In genomic region chr9:100457971-100458681, GRCm38 (mm10) we compare ENCODE assay signal across 19 mouse cellular contexts. TPM values are rescaled to one million over a fixed set of nuclear protein-coding genes. Genes with fewer than 3 reads are reported as not detected.
DNase-seq lines count a peak whose midpoint lies in the region; ATAC-seq and TF ChIP-seq lines count a peak whose summit lies in the region.
"Had no signal": no experiment of that assay in that cellular context is flagged by ENCODE, and none has a peak within 500 bp of the region (broad histone marks: within the 10 kb centered on the region; RNA-seq: fewer than 3 reads in every experiment).

No protein-coding gene starts in this region.

- 54% methylated on average over 17 of the region's 17 CpGs for WGBS in heart, embryonic 14.5 days
- 66% methylated on average over 17 of the region's 17 CpGs for WGBS in heart, embryonic 12.5 days
- WGBS in thymus, adult 2 months = 7% methylated on average over 17 of the region's 17 CpGs
- WGBS in forebrain, embryonic 12.5 days = 90% methylated on average over 17 of the region's 17 CpGs

- TF ChIP-seq POLR2A in thymus, adult 2 months (IDR thresholded peaks at IDR 0.05; ENCODE audit: control insufficient read depth, extremely low read depth, insufficient read depth, low read length, poor library complexity) = no peak

- H3K27ac ChIP-seq in heart, embryonic 14.5 days (replicated peaks in 1 of 2; ENCODE audit: control insufficient read depth in 1 of 2, insufficient read depth in 1 of 2, low read depth in 2 of 2, low read length in 2 of 2) = no peak overlapping the region
- no peak overlapping the region for H3K27ac ChIP-seq in heart, embryonic 12.5 days (ENCODE audit: poor library complexity, severe bottlenecking)
- peak overlapping the region; percentile 63 for H3K27ac ChIP-seq in thymus, adult 2 months (ENCODE audit: control insufficient read depth, insufficient read depth, low read length)
- H3K27ac ChIP-seq in forebrain, embryonic 12.5 days = no peak overlapping the region
- H3K27ac ChIP-seq: forebrain, embryonic 13.5 days; macrophage; stomach, embryonic 15.5 days had no signal

- no peak overlapping the region for H3K4me3 ChIP-seq in heart, embryonic 14.5 days (ENCODE audit: control insufficient read depth in 1 of 2, insufficient read depth in 1 of 2, low read depth in 1 of 2, low read length in 2 of 2)
- H3K4me3 ChIP-seq in heart, embryonic 12.5 days = no peak overlapping the region
- no peak overlapping the region for H3K4me3 ChIP-seq in thymus, adult 2 months (ENCODE audit: control insufficient read depth, insufficient read depth, low read length)
- no peak overlapping the region for H3K4me3 ChIP-seq in forebrain, embryonic 12.5 days (replicated peaks)
- H3K4me3 ChIP-seq: forebrain, embryonic 13.5 days; myocyte; stomach, embryonic 15.5 days had no signal

- ATAC-seq in heart, embryonic 14.5 days (ENCODE audit: insufficient number of reproducible peaks, insufficient read depth, low FRiP score, low read depth) = 0 out of 2 replicates have a peak, but pooled peaks have one; percentile 19
- ATAC-seq in heart, embryonic 12.5 days (ENCODE audit: insufficient number of reproducible peaks, low FRiP score) = no peak
- peak; percentile 59 to 77 for ATAC-seq in hematopoietic stem cell, adult 5-6 weeks (replicated peaks in 1 of 2; ENCODE audit: insufficient read depth in 1 of 2, low FRiP score in 2 of 2, low TSS enrichment in 1 of 2, low read depth in 1 of 2, poor library complexity in 2 of 2, severe bottlenecking in 2 of 2)
- ATAC-seq in frontal cortex, adult (ENCODE audit: low TSS enrichment) = no peak
- ATAC-seq in forebrain, embryonic 12.5 days (ENCODE audit: low FRiP score) = no peak
- ATAC-seq: forebrain, embryonic 13.5 days had no signal

- no peaks in the 10 kb centered on the region for H3K9me3 ChIP-seq in heart, embryonic 14.5 days (ENCODE audit: control insufficient read depth, low read length)
- H3K9me3 ChIP-seq in heart, embryonic 12.5 days (replicated peaks) = no peaks in the 10 kb centered on the region
- no peaks in the 10 kb centered on the region for H3K9me3 ChIP-seq in forebrain, embryonic 12.5 days
- H3K9me3 ChIP-seq: forebrain, embryonic 13.5 days; stomach, embryonic 15.5 days had no signal

- no peaks in the 10 kb centered on the region for H3K27me3 ChIP-seq in heart, embryonic 14.5 days (ENCODE audit: control insufficient read depth, insufficient read depth, low read length)
- H3K27me3 ChIP-seq in heart, embryonic 12.5 days (replicated peaks) = no peaks in the 10 kb centered on the region
- no peaks in the 10 kb centered on the region for H3K27me3 ChIP-seq in thymus, adult 2 months (ENCODE audit: control insufficient read depth, insufficient read depth, low read length)
- H3K27me3 ChIP-seq in forebrain, embryonic 12.5 days = 0 out of 2 replicates have a peak, but pooled peaks cover 6% of the 10 kb centered on the region
- H3K27me3 ChIP-seq: forebrain, embryonic 13.5 days; stomach, embryonic 15.5 days had no signal

- H3K36me3 ChIP-seq in heart, embryonic 14.5 days (ENCODE audit: control insufficient read depth, insufficient read depth, low read length) = no peaks in the 10 kb centered on the region
- H3K36me3 ChIP-seq in heart, embryonic 12.5 days = peaks cover 14% of the 10 kb centered on the region
- H3K36me3 ChIP-seq in thymus, adult 2 months (ENCODE audit: control insufficient read depth, insufficient read depth, low read length) = no peaks in the 10 kb centered on the region
- peaks cover 6% of the 10 kb centered on the region; the same call in 1 of the 2 replicates for H3K36me3 ChIP-seq in forebrain, embryonic 12.5 days (replicated peaks)
- H3K36me3 ChIP-seq: stomach, embryonic 15.5 days had no signal

- TF ChIP-seq CTCF in thymus, adult 2 months (IDR thresholded peaks at IDR 0.05; ENCODE audit: borderline replicate concordance, control insufficient read depth, extremely low read depth, insufficient read depth, low read length, poor library complexity) = no peak

- no peak overlapping the region for H3K4me2 ChIP-seq in heart, embryonic 14.5 days (ENCODE audit: low read length)
- no peak overlapping the region for H3K4me2 ChIP-seq in heart, embryonic 12.5 days
- H3K4me2 ChIP-seq in forebrain, embryonic 12.5 days = no peak overlapping the region
- H3K4me2 ChIP-seq: forebrain, embryonic 13.5 days; stomach, embryonic 15.5 days had no signal

- H3K4me1 ChIP-seq in heart, embryonic 14.5 days (ENCODE audit: control insufficient read depth in 2 of 2, insufficient read depth in 2 of 2, low read length in 2 of 2) = peaks cover 0 to 7% of the 10 kb centered on the region in 2 experiments; a peak in 1 of 4 replicates
- peaks cover 17% of the 10 kb centered on the region; the same call in 1 of the 2 replicates for H3K4me1 ChIP-seq in heart, embryonic 12.5 days (replicated peaks)
- peaks cover 64% of the 10 kb centered on the region for H3K4me1 ChIP-seq in thymus, adult 2 months (replicated peaks; ENCODE audit: control insufficient read depth, insufficient read depth, low read length)
- peaks cover 9% of the 10 kb centered on the region for H3K4me1 ChIP-seq in forebrain, embryonic 12.5 days

- H3K9ac ChIP-seq in heart, embryonic 14.5 days (ENCODE audit: low read length) = no peak overlapping the region
- no peak overlapping the region for H3K9ac ChIP-seq in heart, embryonic 12.5 days
- H3K9ac ChIP-seq in forebrain, embryonic 12.5 days = no peak overlapping the region
- H3K9ac ChIP-seq: forebrain, embryonic 13.5 days; stomach, embryonic 15.5 days had no signal

- peak; percentile 42 for DNase-seq in CD4-positive helper T cell, adult 2 months (ENCODE audit: low read depth, low spot score)
- peak; percentile 70 for DNase-seq in thymus, adult 2 months
- DNase-seq in adrenal gland, postnatal 14 days = no peak
- DNase-seq: cerebellum, adult 8-10 months; heart, postnatal 4 days; kidney, adult 2 months; kidney, postnatal 4 days; liver; lung, adult 2 months; midbrain, embryonic 14.5 days had no signal

RNA-seq across cellular contexts. Expression of gene Il20rb, which starts 28.5 kb away (rescaled TPM):
- polyA plus RNA-seq in heart, embryonic 14.5 days (2014; fragmentation: Nextera tagmentation; extraction: Ambion mirVana) = 0.69 and 0.94 TPM in 2 replicates
- polyA plus RNA-seq in heart, embryonic 12.5 days (2016; fragmentation: Nextera tagmentation; extraction: Ambion mirVana) = 0.59 and 0.65 TPM in 2 replicates
- 0.88 and 1.2 TPM in 2 replicates for total RNA-seq in hematopoietic stem cell, adult 5-6 weeks (2017)
- polyA plus RNA-seq in thymus, adult 2 months (2012; rRNA removed) = 8.0 and 8.3 TPM in 2 replicates
- total RNA-seq in adrenal gland, postnatal 14 days (2021) = 0.74 and 1.6 TPM in 2 replicates
- 1.3 and 1.6 TPM in 2 replicates for polyA plus RNA-seq in forebrain, embryonic 12.5 days (2016; fragmentation: Nextera tagmentation; extraction: Ambion mirVana)

Comparison
In these comparisons a context has a peak if more than half of its experiments do, and no peak if none do; other contexts are left out.
1. ATAC-seq: peak in heart, embryonic 14.5 days (single experiment) and hematopoietic stem cell, adult 5-6 weeks (2 of 2); none in heart, embryonic 12.5 days (single experiment), frontal cortex, adult (single experiment) and forebrain, embryonic 12.5 days (single experiment).